Mouse (Mus musculus): Measurements from ENCODE around the gene Dlgap5.

DNA sequence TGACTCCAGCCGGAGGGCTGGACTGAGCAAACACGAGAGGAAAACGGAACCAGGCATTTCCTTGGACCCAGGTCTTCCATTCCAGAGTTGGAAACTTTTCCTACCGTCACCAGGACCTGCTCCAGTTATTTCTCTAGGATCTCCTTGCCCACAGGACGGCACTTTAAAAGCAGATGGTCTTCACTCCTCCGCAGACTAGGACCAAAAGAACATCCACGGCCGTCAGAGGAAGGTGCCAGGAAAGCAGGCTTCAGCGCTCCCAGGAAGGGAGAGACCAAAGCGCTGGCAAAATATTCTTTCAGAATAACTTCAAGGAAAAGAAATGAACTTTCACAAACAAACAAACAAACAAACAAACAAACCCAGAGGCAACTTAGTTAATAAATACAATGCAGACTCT is 46.2 kb upstream of the Dlgap5 start:
- TF ChIP-seq CTCF (IDR thresholded peaks at IDR 0.05; ENCODE audit: borderline replicate concordance, extremely low read depth, insufficient read depth, insufficient read length) (no peak), POLR2A (IDR thresholded peaks at IDR 0.05; ENCODE audit: borderline replicate concordance, extremely low read depth, insufficient read depth, insufficient read length, poor library complexity, severe bottlenecking) (no peak)

All from brain, embryonic 14.5 days (tissue).